Mouse (Mus musculus): ENCODE measurements around the gene Rtf2. TPM values are rescaled to one million over a fixed set of nuclear protein-coding genes. Genes with fewer than 3 reads are reported as not detected.

Gene Rtf2
- total and polyA plus RNA-seq, 3 experiments: 22.3 to 28.6 (median 27.2) TPM

GRCm38 (mm10) chr2:172496736-172497345 is 56.5 kb downstream of the Rtf2 start:
- no peak overlapping the region for H3K9ac ChIP-seq (ENCODE audit: low read depth, low read length)
- no peak overlapping the region for H3K27ac ChIP-seq
- H3K27me3 ChIP-seq (ENCODE audit: control insufficient read depth, insufficient read depth, low read length): no peaks in the 10 kb centered on the region
- intact Hi-C loops (cut with DNase I): no loop called here
- no peaks in the 10 kb centered on the region for H3K36me3 ChIP-seq (ENCODE audit: control insufficient read depth, insufficient read depth, low read length)
- H3K4me3 ChIP-seq: no peak overlapping the region
- no peak for DNase-seq
- H3K4me1 ChIP-seq (ENCODE audit: control insufficient read depth, insufficient read depth, low read length): no peaks in the 10 kb centered on the region
- WGBS: 79% methylated on average over 8 of the region's 8 CpGs
- H3K79me2 ChIP-seq (replicated peaks; ENCODE audit: control insufficient read depth, insufficient read depth, low read length): no peaks in the 10 kb centered on the region
- TF ChIP-seq EP300 (IDR thresholded peaks at IDR 0.05; ENCODE audit: insufficient read depth, low read depth, low read length): no peak
- TF ChIP-seq POLR2A (IDR thresholded peaks at IDR 0.05; ENCODE audit: insufficient read depth, low read depth, low read length): no peak
- TF ChIP-seq CTCF (IDR thresholded peaks at IDR 0.05): no peak

- Histone ChIP-seq H3K4me3 (no peak overlapping the region), H3K79me2 (replicated peaks; ENCODE audit: control insufficient read depth, insufficient read depth, low read length) (no peaks in the 10 kb centered on the region), H3K36me3 (ENCODE audit: control insufficient read depth, insufficient read depth, low read length) (no peaks in the 10 kb centered on the region), H3K27me3 (ENCODE audit: control insufficient read depth, insufficient read depth, low read length) (no peaks in the 10 kb centered on the region), H3K27ac (no peak overlapping the region), H3K9ac (ENCODE audit: low read depth, low read length) (no peak overlapping the region), H3K4me1 (ENCODE audit: control insufficient read depth, insufficient read depth, low read length) (no peaks in the 10 kb centered on the region)
- DNase-seq: no peak
- intact Hi-C loops (cut with DNase I): no loop called here
- no peak for TF ChIP-seq POLR2A (IDR thresholded peaks at IDR 0.05; ENCODE audit: insufficient read depth, low read depth, low read length)
- TF ChIP-seq EP300 (IDR thresholded peaks at IDR 0.05; ENCODE audit: insufficient read depth, low read depth, low read length): no peak
- 35% methylated on average over 3 of the region's 3 CpGs for WGBS
These were observed 58.5 kb downstream of the Rtf2 start for GRCm38 (mm10) chr2:172498823-172499222.

- Histone ChIP-seq H3K4me3 (no peak overlapping the region), H3K27me3 (ENCODE audit: control insufficient read depth, insufficient read depth, low read length) (no peaks in the 10 kb centered on the region), H3K79me2 (replicated peaks; ENCODE audit: control insufficient read depth, insufficient read depth, low read length) (no peaks in the 10 kb centered on the region), H3K27ac (no peak overlapping the region), H3K4me1 (ENCODE audit: control insufficient read depth, insufficient read depth, low read length) (no peaks in the 10 kb centered on the region), H3K36me3 (ENCODE audit: control insufficient read depth, insufficient read depth, low read length) (no peaks in the 10 kb centered on the region), H3K9ac (ENCODE audit: low read depth, low read length) (no peak overlapping the region)
- no peak for DNase-seq
- whole genome bisulfite sequencing: 37% methylated on average over 7 of the region's 7 CpGs
- intact Hi-C loops (cut with DNase I): loop anchor here (1.0 to 5.0 kb wide), 2 partner anchors 23 to 279 kb away; no protein-coding TSS in a partner anchor
- TF ChIP-seq CTCF (IDR thresholded peaks at IDR 0.05) (no peak), POLR2A (IDR thresholded peaks at IDR 0.05; ENCODE audit: insufficient read depth, low read depth, low read length) (no peak), EP300 (IDR thresholded peaks at IDR 0.05; ENCODE audit: insufficient read depth, low read depth, low read length) (no peak)
These were observed 60.5 kb downstream of the Rtf2 start for GRCm38 (mm10) chr2:172500752-172501316.

- intact Hi-C loops (cut with DNase I): loop anchor here (1.0 to 5.0 kb wide), 2 partner anchors 23 to 279 kb away; no protein-coding TSS in a partner anchor
- peak in 1 of 2 experiments; percentile 23 for DNase-seq
These were observed 61.0 kb downstream of the Rtf2 start for GRCm38 (mm10) chr2:172501341-172501740.

DNA sequence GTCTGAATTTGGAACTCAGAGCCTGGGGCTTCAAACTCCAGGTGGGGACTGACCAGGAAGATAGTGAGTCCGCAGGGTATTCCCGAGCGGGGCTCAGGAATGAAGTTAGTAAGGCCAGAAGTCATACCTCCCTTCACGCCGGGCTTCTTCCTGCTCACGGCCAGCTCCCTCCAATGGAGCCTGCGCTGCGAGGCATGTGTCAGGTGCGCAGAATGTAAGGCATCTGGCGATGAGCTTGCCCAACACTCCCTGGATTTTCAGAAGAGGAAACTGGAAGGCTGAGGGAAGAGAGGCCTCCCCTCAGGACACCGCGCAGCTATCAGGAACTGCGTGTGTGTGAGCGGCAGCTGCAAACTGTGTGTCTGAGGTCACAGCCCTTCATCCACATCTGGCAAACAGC is 61.8 kb downstream of the Rtf2 start:
- WGBS: 64% methylated on average over 14 of the region's 14 CpGs
- DNase-seq: no peak
- H3K27ac ChIP-seq: no peak overlapping the region
- no peaks in the 10 kb centered on the region for H3K79me2 ChIP-seq (replicated peaks; ENCODE audit: control insufficient read depth, insufficient read depth, low read length)
- no peaks in the 10 kb centered on the region for H3K4me1 ChIP-seq (ENCODE audit: control insufficient read depth, insufficient read depth, low read length)
- no peak overlapping the region for H3K4me3 ChIP-seq
- no peaks in the 10 kb centered on the region for H3K36me3 ChIP-seq (ENCODE audit: control insufficient read depth, insufficient read depth, low read length)
- no peak overlapping the region for H3K9ac ChIP-seq (ENCODE audit: low read depth, low read length)
- no peaks in the 10 kb centered on the region for H3K27me3 ChIP-seq (ENCODE audit: control insufficient read depth, insufficient read depth, low read length)
- no peak for TF ChIP-seq POLR2A (IDR thresholded peaks at IDR 0.05; ENCODE audit: insufficient read depth, low read depth, low read length)
- TF ChIP-seq CTCF (IDR thresholded peaks at IDR 0.05): no peak
- TF ChIP-seq EP300 (IDR thresholded peaks at IDR 0.05; ENCODE audit: insufficient read depth, low read depth, low read length): no peak
- intact Hi-C loops (cut with DNase I): loop anchor here (5.0 kb wide), 1 partner anchor 280 kb away; no protein-coding TSS in a partner anchor

More at GRCm38 (mm10) chr2:172501341-172501740, 61.0 kb downstream of the Rtf2 start:
- Histone ChIP-seq H3K36me3 (ENCODE audit: control insufficient read depth, insufficient read depth, low read length) (no peaks in the 10 kb centered on the region), H3K27me3 (ENCODE audit: control insufficient read depth, insufficient read depth, low read length) (no peaks in the 10 kb centered on the region), H3K9ac (ENCODE audit: low read depth, low read length) (no peak overlapping the region), H3K27ac (no peak overlapping the region), H3K79me2 (replicated peaks; ENCODE audit: control insufficient read depth, insufficient read depth, low read length) (no peaks in the 10 kb centered on the region), H3K4me1 (ENCODE audit: control insufficient read depth, insufficient read depth, low read length) (no peaks in the 10 kb centered on the region), H3K4me3 (no peak overlapping the region)
- TF ChIP-seq POLR2A (IDR thresholded peaks at IDR 0.05; ENCODE audit: insufficient read depth, low read depth, low read length) (no peak), CTCF (IDR thresholded peaks at IDR 0.05) (peak; percentile 76)
- 3% methylated on average over 4 of the region's 4 CpGs for WGBS

GRCm38 (mm10) chr2:172506121-172506520 is 65.8 kb downstream of the Rtf2 start:
- H3K9ac ChIP-seq (ENCODE audit: low read depth, low read length): no peak overlapping the region
- no peaks in the 10 kb centered on the region for H3K79me2 ChIP-seq (replicated peaks; ENCODE audit: control insufficient read depth, insufficient read depth, low read length)
- H3K4me3 ChIP-seq: no peak overlapping the region
- DNase-seq: no peak
- no peaks in the 10 kb centered on the region for H3K36me3 ChIP-seq (ENCODE audit: control insufficient read depth, insufficient read depth, low read length)
- TF ChIP-seq EP300 (IDR thresholded peaks at IDR 0.05; ENCODE audit: insufficient read depth, low read depth, low read length): no peak
- TF ChIP-seq CTCF (IDR thresholded peaks at IDR 0.05): no peak
- no peak for TF ChIP-seq POLR2A (IDR thresholded peaks at IDR 0.05; ENCODE audit: insufficient read depth, low read depth, low read length)
- no peaks in the 10 kb centered on the region for H3K4me1 ChIP-seq (ENCODE audit: control insufficient read depth, insufficient read depth, low read length)
- 83% methylated on average over 7 of the region's 7 CpGs for WGBS
- H3K27ac ChIP-seq: no peak overlapping the region
- intact Hi-C loops (cut with DNase I): no loop called here
- H3K27me3 ChIP-seq (ENCODE audit: control insufficient read depth, insufficient read depth, low read length): no peaks in the 10 kb centered on the region; the same call in 1 of the 2 replicates
